ENCODE assay signal across 9 mouse cellular contexts in genomic region chr5:22861399-22861798, GRCm38 (mm10).
DNase-seq lines count a peak whose midpoint lies in the region; ATAC-seq and TF ChIP-seq lines count a peak whose summit lies in the region.
"Had no signal": no experiment of that assay in that cellular context is flagged by ENCODE, and none has a peak within 500 bp of the region (broad histone marks: within the 10 kb centered on the region; RNA-seq: fewer than 3 reads in every experiment).

No protein-coding gene starts in this region.

- WGBS in hindbrain, postnatal 0 days: 38% methylated on average over 1 of the region's 1 CpGs
- WGBS in hindbrain, embryonic 12.5 days: 37% methylated on average over 1 of the region's 1 CpGs

- H3K4me1 ChIP-seq in hindbrain, postnatal 0 days (ENCODE audit: insufficient read depth, low read length): no peaks in the 10 kb centered on the region
- H3K4me1 ChIP-seq in hindbrain, embryonic 12.5 days: no peaks in the 10 kb centered on the region

- H3K27me3 ChIP-seq in hindbrain, postnatal 0 days (ENCODE audit: insufficient read depth, low read length): no peaks in the 10 kb centered on the region
- H3K27me3 ChIP-seq in hindbrain, embryonic 12.5 days: no peaks in the 10 kb centered on the region

- peak; percentile 11 for DNase-seq in hindbrain, postnatal 0 days (ENCODE audit: low spot score)
- DNase-seq in right cerebral cortex, postnatal 4 days: peak; percentile 7
- no peak for DNase-seq in right cerebral cortex, adult 18-20 months
- DNase-seq in embryo, embryonic 10.5 days (ENCODE audit: low spot score): peak; percentile 10
- peak; percentile 6 for DNase-seq in testis, postnatal 14 days (ENCODE audit: low spot score)
- DNase-seq in heart, postnatal 36 days: no peak
- no peak for DNase-seq in layer of hippocampus, adult 9-11 months

- TF ChIP-seq CTCF in hindbrain, postnatal 0 days (IDR thresholded peaks at IDR 0.05; ENCODE audit: low read depth): peak; percentile 55

- H3K9ac ChIP-seq in hindbrain, postnatal 0 days (replicated peaks; ENCODE audit: low read length): no peak overlapping the region
- no peak overlapping the region for H3K9ac ChIP-seq in hindbrain, embryonic 12.5 days
- H3K9ac ChIP-seq: hindbrain, embryonic 14.5 days had no signal

- no peak overlapping the region for H3K4me2 ChIP-seq in hindbrain, postnatal 0 days (ENCODE audit: low read depth, low read length)
- H3K4me2 ChIP-seq in hindbrain, embryonic 12.5 days (replicated peaks): no peak overlapping the region
- H3K4me2 ChIP-seq: hindbrain, embryonic 14.5 days had no signal

- ATAC-seq in hindbrain, postnatal 0 days: no peak
- no peak for ATAC-seq in hindbrain, embryonic 12.5 days (ENCODE audit: low FRiP score)

- no peaks in the 10 kb centered on the region for H3K36me3 ChIP-seq in hindbrain, postnatal 0 days (ENCODE audit: insufficient read depth, low read length)
- H3K36me3 ChIP-seq in hindbrain, embryonic 12.5 days: no peaks in the 10 kb centered on the region

- no peak overlapping the region for H3K27ac ChIP-seq in hindbrain, postnatal 0 days
- H3K27ac ChIP-seq in hindbrain, embryonic 12.5 days: no peak overlapping the region
- H3K27ac ChIP-seq: hindbrain, embryonic 14.5 days had no signal

- H3K4me3 ChIP-seq in hindbrain, postnatal 0 days (ENCODE audit: low read length): no peak overlapping the region
- no peak overlapping the region for H3K4me3 ChIP-seq in hindbrain, embryonic 12.5 days

- H3K9me3 ChIP-seq in hindbrain, postnatal 0 days (ENCODE audit: low read length): no peaks in the 10 kb centered on the region
- no peaks in the 10 kb centered on the region for H3K9me3 ChIP-seq in hindbrain, embryonic 12.5 days (replicated peaks)

- intact Hi-C loops in heart, postnatal 36 days (cut with DNase I): no loop called here

Comparison
In these comparisons a context has a peak if more than half of its experiments do, and no peak if none do; other contexts are left out.
1. DNase-seq: peak in hindbrain, postnatal 0 days (single experiment), right cerebral cortex, postnatal 4 days (single experiment), embryo, embryonic 10.5 days (single experiment) and testis, postnatal 14 days (single experiment); none in right cerebral cortex, adult 18-20 months (single experiment), heart, postnatal 36 days (0 of 2) and layer of hippocampus, adult 9-11 months (single experiment).